Mouse (Mus musculus) layer of hippocampus, postnatal 36 days (tissue): ENCODE data around the gene Tecr. TPM values are rescaled to one million over a fixed set of nuclear protein-coding genes. Genes with fewer than 3 reads are reported as not detected.
A peak's percentile ranks its signal among the peaks of the same experiment; 100 is the strongest.
"Not testable (repeated sequence)": the region's sequence is repeated elsewhere in the genome, so short reads cannot be mapped to it uniquely, and the experiment has no call there.

ENCODE experiments used
- DNase-seq, 2 experiments: peaks; one replicate each; pipeline ENCODE4 v3.0.0; 2022
- total RNA-seq, 2 experiments: library from RNA; stranded (reverse); gene quantifications; 2 replicates each; pipeline ENCODE4 v1.2.3; 2021

Gene Tecr
- total RNA-seq, 2 experiments from 2014 or later = 511 to 514 TPM

DNA sequence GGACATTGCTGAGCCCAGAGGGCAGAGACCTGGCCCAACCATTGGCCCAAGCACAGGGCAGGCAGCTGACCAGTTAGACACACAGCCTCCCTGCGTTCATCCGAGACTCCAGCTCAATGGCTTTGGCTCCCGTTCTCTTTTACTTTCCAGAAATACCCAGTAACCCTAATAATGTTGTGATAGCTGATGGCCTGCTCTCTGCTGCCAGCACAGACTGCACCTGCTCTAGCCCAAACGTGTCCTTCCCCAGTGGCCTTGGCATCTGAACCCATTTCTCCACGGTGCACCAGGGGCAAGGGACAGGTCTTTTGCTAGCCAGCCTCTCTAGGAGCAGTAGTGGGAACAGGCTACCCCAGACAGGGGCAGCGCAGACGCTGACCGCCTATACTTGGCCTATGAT is 26.9 kb downstream of the Tecr start:
- no peak for DNase-seq

DNA sequence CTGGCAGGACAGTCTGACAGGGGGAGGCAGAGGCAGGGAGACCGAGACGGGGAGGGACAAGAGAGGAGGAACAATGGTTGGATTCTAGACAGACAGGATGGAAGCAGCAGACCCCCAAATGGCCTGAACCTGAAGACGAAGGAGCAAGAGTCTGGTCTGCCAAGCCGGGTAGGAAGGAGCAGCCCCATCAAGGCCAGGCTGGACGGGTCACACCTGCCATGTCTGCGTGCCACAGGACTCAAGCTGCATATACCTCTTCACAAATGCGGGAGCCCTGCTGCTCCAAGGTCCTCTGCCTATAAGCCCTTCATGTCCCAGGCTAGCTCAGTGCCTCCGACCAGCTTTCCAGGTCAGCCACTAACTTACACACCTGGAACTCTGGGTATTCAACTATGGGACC is 28.1 kb downstream of the Tecr start:
- no peak for DNase-seq

DNA sequence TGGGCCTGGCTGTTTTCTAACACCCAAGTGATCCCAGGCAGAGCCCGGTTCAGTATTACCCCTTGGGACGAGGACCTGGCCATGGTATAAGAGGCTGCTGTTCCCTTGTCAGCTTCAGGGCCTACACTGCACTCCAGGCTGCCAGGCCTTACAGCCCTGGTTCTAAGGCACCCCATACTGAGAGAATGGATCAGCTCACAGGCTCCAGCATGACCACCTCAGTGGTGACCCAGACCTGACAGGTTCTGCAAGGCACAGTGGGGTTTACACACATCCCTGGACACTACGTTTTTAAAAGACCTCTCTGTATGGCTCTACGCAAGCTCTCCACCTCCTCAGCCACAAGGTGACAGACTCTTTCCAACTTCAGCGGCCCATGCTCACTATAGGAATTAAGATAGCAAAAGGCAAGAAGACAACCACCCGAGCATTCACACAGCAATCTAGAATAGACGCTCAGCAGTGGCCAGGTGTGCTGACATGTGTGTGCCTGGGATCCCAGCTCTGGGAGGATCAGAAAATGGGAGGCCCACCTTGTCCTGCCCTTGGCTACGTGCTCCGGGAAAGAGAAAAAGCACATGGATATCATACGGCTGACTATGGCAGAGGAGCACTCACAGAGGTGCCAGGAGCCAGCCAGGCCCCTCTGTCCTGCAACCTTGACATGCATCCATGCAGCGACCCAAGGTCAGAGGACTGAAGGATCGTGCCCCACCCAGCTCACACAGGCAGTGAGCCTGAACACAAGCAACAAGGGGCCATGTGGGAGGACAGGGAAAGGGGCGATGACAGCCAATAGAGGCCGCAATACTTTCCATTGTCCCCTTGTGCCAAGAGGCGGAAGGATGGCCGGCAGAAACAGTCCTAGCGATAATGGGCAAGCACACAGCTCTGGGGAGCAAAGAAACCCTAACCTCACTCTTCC is 29.4 kb downstream of the Tecr start:
- peak; percentile 2 for DNase-seq

DNA sequence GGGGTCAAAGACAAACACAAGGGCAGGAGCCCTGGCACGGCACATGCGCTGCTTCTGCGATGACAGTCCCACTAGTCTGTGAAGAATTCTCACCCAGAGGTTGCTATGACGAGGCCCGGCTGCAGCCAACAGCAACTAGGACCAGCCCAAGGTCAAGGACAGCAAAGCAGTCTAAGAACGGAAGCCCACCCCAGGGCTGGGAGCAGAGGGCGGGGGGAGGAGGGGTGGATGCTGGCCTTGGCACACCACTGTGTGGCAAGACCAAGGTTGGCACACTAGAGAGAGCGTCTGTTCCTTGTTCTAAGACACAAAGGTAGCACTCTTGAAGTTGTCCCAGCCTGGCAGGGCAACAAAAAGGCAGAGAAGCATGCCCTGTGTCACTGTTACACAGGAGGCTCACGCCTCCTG is 30.4 kb downstream of the Tecr start:
- peak; percentile 1 to 7 for DNase-seq

DNA sequence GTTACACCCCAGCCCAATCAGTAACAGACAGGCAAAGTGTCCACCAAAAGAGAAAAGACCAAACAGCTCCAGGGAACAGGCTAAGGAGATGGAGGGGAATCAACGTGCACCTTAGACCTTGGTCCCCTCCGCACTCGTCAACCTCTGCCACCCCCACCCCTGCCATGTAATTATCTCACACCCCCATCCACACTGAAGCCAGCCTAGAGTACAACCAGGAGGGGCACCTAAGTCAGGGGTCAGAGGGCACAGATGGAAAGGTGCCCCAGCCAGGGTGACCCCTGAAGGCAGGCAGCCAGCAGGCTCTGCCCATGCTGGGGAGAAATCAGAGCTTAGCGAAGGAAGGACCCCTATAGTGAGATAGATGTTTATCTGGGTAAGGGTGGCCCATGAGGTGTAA is 30.9 kb downstream of the Tecr start:
- DNase-seq = no peak

DNA sequence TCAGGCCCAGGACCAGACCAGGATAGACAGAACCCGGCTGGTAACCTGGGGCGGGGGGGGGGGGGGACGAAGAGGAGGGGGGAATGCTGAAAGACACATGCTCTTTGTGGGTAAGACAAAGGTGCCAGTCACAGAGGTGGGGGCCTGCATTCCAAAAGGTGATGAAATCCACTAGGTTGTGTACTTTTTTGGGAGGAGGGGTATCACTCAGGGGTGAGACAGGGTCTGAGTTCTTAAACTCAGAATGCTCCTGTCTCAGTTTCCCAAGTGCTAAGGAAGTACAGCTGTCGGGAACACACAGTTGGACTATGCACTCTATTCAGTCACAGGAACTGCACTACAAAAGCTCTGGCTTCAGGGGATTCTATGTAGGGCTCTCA is 31.3 kb downstream of the Tecr start:
- no peak for DNase-seq

DNA sequence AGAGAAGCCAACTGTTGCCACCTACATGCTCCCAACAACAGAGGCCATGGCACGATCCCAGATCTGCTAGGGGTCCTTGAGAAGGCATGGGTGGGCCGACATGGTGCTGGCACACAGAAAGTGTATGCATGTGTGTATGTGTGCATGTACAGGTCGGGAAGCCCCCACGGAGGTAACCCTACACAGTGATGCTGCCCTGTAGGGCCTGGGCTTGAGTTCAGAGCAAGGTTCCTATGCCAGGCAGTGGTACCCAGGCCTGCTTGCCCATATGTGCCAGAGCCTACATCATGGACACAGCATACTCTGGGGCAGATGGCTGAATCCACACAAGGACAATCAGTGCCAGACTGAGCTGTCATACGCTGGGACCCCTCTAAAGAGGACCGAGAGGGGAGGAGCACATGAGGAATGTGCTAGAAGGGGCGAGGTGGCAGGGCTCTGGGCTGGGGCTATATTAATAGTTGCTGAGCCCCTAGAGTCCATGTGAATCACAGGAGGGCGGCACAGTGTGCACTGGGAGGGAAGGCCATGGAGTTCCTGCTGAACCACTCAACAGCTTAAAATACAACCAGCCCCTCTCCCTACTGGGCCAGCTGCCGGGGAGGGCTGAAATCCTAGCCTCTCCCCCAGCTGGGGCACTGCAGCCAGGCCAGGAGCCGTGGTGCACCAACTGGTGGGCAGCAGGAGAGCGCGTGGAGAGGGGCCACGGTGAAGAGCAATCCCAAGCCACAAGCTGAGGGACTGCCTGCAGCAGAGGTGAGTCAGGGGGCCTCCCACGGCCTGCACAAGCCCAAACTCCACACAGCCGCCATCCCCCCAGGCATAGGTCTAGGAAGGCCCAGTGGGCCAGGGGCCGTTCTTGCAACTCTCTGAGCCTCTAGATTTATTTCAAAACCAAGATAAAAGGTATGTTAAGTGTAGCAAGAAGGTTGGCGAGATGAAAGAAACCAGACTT is 31.9 kb downstream of the Tecr start:
- DNase-seq = peak; percentile 3 to 12

DNA sequence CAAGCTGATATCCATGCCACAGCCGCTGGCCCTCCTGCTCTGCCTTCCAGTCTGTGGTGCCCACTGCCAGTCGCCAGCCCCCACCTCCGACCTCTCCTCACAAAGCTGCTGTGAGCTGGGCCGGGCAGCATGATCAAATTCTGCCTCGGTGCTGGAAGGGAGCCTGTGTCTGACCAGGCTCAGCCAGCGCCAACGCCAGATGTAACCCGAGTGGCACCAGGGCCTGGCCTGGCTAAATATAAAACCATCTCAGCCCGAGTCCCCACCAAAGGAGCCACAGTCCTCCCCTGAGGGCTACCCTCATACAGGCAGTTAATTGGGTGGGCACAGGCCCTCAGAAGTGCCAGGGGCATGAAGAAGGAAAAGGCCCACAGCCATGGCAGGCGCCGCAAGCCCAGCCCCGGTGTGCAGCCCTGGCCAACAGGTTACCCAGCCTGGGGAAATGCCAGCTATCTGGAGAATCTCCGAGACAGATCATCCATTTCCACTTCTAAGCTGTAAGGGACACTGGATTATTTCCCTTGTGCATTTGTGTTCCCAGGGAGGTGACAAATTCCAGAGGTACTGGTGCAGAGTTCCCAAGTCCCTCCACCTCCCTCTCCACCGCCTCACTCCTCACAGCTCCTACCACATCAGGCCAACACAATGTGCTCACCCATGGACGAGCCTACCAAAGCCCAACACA is 33.0 kb downstream of the Tecr start:
- DNase-seq = peak in 1 of 2 experiments; percentile 14

DNA sequence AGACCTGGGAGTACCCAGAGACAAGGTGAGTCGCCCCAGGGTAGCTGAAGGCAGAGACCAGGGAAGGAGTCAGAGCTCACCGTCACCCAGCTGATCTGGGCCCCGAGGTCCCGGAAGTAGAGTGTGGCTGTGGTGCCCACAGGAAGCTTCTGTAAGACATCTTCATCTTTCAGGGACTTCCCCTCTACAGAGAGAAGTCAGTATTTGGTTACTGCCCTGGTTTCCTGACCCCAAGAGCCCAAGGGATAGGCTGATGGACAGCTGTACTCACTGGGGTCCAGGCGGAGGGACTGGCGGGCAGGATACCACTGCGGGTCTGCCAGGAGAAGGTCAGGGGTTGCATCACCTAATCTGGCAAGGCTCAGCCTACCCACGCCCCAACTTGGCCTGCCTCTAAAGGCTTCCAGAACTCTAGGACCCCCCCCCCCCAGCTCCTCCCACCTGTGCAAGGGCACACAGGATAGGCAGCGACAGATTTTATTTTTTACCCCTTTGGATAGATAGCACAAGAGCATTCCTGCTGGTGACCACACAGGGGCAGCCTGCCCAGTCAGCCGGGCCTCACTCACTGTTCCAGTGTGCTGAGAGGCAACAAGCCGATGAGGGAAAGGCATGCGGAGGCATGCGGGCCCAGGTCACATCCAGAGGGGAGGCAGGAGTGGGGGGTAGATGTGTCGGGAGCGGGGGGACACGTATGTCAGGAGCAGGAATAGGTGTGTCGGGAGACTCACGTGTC is 34.5 kb downstream of the Tecr start:
- peak in 1 of 2 experiments; percentile 6 for DNase-seq

DNA sequence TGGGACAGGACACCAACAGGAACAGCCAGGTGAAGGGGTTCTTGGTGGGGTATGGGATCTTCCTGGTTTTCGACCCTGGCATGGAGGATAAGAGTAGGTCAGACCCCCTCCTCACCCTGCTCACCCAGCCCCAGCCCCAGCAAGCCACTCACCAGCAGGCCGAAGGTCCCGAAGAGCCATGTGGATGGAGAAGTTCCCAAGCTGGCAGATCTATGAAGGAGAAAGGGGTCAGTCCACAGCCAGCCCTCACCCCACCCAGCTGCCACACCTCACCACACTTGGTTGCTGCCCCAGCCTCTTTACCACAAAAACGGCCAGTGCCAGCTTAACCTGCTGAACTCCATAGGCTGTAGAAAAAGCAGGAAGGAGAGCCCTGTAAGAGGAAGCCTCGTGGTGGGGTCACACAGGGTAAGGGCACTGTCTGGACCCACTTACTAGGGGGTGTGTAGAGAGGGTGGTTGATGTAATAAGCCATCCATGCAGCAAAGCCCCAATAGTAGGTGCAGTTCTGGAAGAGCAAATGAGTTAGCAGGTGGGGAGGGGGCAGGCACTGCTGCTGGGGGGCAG is 35.4 kb downstream of the Tecr start:
- no peak for DNase-seq

DNA sequence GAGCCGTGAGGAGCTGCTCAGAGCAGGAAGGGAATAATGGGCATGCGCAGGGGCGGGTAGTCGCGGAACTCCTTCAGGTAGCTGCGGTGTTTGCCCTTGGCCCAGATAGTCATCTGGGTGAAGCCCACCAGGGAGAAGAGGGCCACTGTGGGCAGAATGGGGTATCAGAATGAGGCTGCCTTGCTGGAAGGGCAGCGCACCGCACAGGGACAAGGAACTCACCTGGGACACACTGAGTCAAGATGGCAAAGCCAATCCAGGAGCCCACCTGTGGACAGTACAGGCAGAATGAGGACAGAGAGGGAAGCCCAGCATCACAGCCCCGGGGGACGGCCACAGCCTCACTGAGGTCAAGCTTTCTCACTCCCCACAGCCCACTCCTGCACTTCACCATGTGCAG is 36.0 kb downstream of the Tecr start:
- DNase-seq = peak in 1 of 2 experiments; percentile 1

DNA sequence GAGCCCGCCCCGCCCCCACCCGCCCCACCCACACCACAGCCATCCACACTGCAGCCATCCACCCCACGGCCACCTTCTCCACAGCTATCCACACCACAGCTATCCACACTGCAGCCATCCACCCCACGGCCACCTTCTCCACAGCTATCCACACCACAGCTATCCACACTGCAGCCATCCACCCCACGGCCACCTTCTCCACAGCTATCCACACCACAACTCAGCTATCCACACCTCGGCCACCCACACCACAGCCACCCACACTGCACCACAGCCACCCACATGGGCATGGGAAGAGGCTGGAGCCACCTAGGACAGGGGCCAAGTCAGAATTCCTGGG is 36.8 kb downstream of the Tecr start:
- DNase-seq = not testable (repeated sequence)

DNA sequence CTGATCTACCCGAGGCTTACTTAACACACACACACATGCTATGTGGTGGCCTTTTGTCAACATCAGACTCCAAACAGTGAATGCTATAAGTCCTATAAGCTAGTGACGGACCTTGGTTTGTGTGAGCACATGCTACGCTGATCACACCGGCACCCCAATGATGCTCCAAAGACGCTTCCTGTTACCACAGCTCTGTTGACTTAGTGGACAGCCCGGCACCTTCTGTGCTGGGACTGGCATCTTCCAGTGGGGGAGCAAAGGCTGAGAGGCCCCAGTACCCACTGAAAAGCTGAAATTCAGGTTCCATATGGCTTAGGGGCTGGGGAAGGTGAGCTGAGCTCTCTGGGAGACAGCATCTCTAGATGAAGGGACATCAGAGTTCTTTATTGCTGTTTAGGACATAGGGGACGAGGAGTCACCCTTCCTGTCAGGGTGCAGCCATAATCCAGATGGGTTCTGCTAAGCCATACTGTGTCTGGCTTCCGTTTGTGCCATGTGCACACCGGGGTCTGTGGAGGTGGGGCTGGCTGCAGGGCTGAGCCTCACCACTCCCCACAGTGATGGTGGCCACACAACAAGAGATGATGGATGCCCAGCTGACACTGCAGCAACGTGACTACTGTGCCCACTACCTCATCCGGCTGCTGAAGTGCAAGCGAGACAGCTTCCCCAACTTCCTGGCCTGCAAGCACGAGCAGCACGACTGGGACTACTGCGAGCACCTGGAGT is 37.3 kb downstream of the Tecr start:
- DNase-seq = peak in 1 of 2 experiments; percentile 1

DNA sequence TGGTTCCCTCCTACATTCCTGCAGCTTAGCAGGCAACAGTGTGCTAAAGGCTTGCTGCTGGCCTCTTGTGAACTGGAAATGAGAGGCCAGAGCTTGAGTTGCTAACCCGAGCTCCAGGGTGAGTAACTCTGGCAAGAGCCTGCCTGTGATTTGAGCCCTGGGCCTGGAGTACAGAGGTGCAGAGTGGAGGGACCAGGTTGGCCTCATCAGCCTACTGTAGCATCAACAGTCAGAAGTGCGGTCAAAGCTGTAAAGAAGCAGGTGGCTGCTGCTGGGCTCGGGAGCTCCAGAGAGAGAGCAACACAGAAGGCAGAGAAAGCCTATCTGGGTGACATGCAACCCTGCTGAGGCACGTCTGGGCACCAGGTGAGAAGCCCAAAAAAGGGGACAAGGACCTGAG is 38.6 kb downstream of the Tecr start:
- DNase-seq = peak in 1 of 2 experiments; percentile 1

DNA sequence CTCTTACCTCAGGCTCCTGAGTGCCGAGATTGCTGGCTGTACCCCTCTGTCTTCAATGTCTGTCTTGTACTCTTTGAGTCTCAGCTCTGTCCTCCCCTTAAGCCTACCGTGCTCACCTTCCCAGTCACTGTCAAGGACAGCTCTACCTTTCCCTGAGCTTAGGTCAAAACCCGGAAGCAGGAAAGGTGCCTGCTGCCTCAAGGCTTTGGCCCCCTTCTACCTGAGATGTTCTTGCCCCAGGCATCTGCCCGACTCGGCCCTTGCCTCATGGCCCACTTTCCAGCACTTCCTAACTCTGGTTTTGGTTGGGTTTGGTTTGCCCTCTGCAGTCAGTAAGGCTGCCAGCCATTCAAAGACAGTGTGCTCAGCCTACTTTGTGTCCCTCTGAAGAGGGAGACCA is 39.0 kb downstream of the Tecr start:
- DNase-seq = no peak

DNA sequence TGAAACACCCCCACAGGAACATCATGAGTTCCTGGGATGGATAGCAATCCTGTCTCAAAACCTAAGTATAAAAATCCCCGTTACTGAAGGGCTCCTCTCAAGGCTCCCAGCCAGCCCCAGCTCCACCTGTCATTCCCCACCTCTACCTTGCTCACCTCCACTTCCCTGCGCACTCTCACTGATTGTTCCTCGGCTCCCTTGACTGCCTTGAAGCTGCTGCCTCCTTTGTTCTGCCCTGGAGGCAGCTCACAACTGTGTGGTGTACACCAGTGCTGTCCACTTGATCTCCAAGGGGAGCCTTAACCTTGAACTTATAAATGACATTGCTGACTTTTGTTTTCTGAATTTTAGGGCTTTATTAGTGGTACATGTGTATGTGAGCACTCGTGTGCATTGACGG is 39.6 kb downstream of the Tecr start:
- peak in 1 of 2 experiments; percentile 1 for DNase-seq

DNA sequence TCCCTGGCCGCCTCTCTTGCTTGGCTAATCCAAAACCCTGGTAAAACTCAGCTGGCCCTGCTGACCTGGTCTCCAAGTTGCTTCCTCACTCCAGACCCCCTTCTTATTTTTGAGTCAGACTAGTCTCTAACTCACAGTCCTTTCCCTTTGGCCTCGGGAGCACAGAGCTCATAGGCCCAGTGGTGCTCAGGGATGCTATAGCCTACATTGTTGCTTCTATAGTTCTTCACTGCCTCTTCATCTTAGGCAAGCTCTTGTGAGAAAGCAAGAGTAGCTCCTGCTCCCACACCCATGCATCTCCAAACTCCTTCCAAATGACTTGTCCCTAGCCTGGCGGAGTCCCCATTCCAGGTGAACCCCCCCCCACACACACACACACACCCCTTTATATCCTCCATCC is 40.1 kb downstream of the Tecr start:
- peak in 1 of 2 experiments; percentile 1 for DNase-seq

DNA sequence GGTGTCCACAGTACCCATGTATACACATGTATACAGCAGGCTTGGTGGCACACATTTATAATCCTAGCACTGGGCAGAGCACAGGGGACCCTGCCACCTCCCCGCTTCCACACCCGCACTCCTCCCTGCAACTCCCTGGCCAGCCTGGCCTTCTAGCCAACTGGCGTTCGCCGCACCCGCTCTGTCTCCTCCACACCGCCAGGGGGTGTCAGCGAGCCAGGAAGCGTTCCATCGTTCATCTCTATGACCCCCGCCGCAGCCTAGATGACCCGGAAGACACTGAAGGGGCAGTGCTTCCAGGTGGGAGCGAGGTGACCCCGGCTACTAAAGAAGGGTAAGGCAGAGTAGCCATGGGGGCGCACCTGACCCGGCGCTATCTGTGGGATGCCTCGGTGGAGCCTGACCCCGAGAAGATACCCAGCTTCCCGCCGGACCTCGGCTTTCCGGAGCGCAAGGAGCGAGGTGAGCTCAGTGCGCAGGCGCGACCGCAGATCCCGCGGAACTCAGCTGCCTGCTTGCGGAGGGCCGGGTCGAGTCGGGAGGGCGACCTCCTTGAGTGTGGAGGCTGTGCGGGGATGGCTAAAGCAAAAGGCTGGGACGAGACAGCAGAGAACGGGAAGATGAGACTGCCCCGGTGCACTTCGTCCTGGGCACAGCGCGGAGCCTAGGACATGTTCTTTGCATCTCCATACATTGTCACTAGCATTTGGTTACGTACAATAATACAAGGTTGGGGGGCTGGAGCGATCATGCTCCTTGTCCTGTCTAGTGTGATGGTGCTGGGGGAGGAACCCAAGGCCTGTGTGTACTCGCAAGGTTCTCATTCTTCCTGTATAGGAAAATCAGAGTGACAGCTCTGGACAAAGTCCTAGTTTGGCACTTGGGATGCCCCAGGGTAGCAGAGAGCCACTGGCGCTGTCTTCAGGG is 41.0 kb downstream of the Tecr start, which contains the start of gene Ndufb7:
Gene Ndufb7, plus strand, starts transcription at position 203 of the 927 bp plus-strand sequence.
- DNase-seq = peak; percentile 95 to 96

DNA sequence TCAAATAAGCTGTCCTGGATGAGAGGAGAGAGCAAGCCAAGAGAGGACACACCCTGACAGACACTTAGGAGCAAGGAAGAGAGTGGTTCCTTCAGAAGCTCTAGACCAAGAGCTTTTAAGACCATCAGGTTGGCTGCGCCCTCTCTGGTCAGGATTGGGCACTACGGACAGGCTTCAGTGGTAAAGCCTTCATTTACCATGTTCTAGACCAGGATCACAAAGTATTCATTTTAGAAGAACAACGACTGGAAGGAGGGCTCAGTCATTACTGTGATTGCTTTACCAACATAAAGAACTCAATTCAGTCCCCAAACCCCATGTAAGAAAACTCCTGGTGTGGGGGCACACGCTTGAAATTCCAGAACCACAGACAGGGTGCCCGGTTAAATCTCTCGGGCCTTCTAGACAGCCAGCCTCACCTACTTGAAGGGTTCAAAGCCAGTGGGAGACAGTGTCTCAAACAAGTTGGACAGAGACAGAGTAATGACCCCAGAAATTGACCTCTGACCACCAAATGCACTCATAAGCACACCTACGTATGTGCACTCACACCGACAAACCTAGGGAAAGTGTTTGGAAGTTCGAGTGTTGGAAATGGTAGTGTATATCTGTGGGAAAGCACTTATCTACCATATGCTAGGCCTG is 41.9 kb downstream of the Tecr start:
- peak in 1 of 2 experiments; percentile 1 for DNase-seq
